Mouse (Mus musculus) myocyte (in vitro differentiated cells): Measurements from ENCODE around the gene Krtap22-2.

Source experiments
- CEBPB ChIP-seq: IDR thresholded peaks from 2 replicates; pipeline ENCODE4 v1.6.1; 2011; ENCODE audit warnings: mild to moderate bottlenecking, moderate library complexity; ENCODE audit not compliant: poor library complexity, insufficient read depth, severe bottlenecking
- E2F4 ChIP-seq: IDR thresholded peaks from one replicate; pipeline ENCODE4 v1.6.1; 2011; ENCODE audit warnings: mild to moderate bottlenecking, control low read depth, moderate library complexity; ENCODE audit not compliant: insufficient read depth
- MAX ChIP-seq: IDR thresholded peaks from one replicate; pipeline ENCODE4 v1.6.1; 2011; ENCODE audit warnings: low read depth, mild to moderate bottlenecking, control low read depth
- MYOD1 ChIP-seq, 3 experiments: IDR thresholded peaks; one replicate each; pipeline ENCODE4 v1.6.1; 2011; ENCODE audit warnings: control low read depth in 2 of 3, low read depth in 2 of 3, mild to moderate bottlenecking in 2 of 3, moderate library complexity in 1 of 3; ENCODE audit not compliant: insufficient read length in 2 of 3, control insufficient read depth in 1 of 3
- POLR2A ChIP-seq: IDR thresholded peaks from one replicate; pipeline ENCODE4 v1.6.1; 2011; ENCODE audit warnings: low read depth, mild to moderate bottlenecking, control low read depth, moderate library complexity; ENCODE audit not compliant: insufficient read length
- POLR2AphosphoS2 ChIP-seq: IDR thresholded peaks from one replicate; pipeline ENCODE4 v1.6.1; 2011; ENCODE audit warnings: low read depth, control low read depth; ENCODE audit not compliant: insufficient read length
- SRF ChIP-seq: IDR thresholded peaks from one replicate; pipeline ENCODE4 v1.6.1; 2011; ENCODE audit warnings: low read depth; ENCODE audit not compliant: control insufficient read depth, insufficient read length
- TCF12 ChIP-seq: IDR thresholded peaks from one replicate; pipeline ENCODE4 v1.6.1; 2011; ENCODE audit warnings: mild to moderate bottlenecking, control low read depth; ENCODE audit not compliant: poor library complexity, insufficient read depth, severe bottlenecking
- USF1 ChIP-seq: IDR thresholded peaks from one replicate; pipeline ENCODE4 v1.6.1; 2011; ENCODE audit warnings: low read depth, mild to moderate bottlenecking, control low read depth, moderate library complexity

DNA sequence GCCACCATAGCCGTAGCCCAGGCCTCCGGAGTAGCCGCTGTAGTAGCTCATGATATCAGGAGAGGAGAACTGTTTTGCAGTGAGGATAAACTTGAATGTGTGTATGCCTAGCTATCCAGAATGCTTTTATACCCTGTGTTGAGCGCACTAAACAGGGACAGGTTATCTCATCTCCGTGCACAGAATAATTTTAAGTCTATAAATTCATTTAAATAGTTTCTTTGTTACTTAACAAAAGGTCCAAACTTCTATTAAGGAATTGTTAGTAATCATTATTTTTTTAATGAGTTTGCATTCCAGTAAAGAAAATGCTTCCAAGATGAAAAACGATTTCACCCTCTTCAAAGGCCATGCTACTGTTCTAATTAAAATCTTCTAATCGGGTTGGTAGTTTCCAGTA, 47.8 kb downstream of the Krtap22-2 start, which contains the start of gene Krtap16-3:
- TF ChIP-seq POLR2A (no peak), USF1 (no peak), MAX (no peak), TCF12 (no peak), E2F4 (no peak), POLR2AphosphoS2 (no peak), SRF (no peak), CEBPB (no peak), MYOD1 (IDR thresholded peaks at IDR 0.05; ENCODE audit: control insufficient read depth in 1 of 3, insufficient read length in 2 of 3, low read depth in 2 of 3) (no peak)
